Mouse (Mus musculus) megakaryocyte, embryonic 14.5 days (primary cell): ENCODE data around the gene Gm11549. TPM values are rescaled to one million over a fixed set of nuclear protein-coding genes. Genes with fewer than 3 reads are reported as not detected.

Experiments used
- H3K27me3 ChIP-seq: replicated peaks from 2 replicates; pipeline ENCODE3; 2012; ENCODE audit warnings: inconsistent platforms
- H3K36me3 ChIP-seq: replicated peaks from 2 replicates; pipeline ENCODE3; 2012; ENCODE audit warnings: low read length, inconsistent platforms, mixed read lengths
- H3K4me1 ChIP-seq: 2 replicates; pipeline ENCODE4 v1.6.1; 2012; ENCODE audit warnings: inconsistent platforms
- H3K4me3 ChIP-seq: replicated peaks from 2 replicates; pipeline ENCODE3; 2012; ENCODE audit warnings: moderate library complexity, mild to moderate bottlenecking, inconsistent platforms
- H3K9me3 ChIP-seq: 2 replicates; pipeline ENCODE4 v1.6.1; 2012; ENCODE audit warnings: inconsistent platforms
- FLI1 ChIP-seq: IDR thresholded peaks from 2 replicates; pipeline ENCODE4 v1.6.1; 2012; ENCODE audit warnings: low read length, inconsistent platforms, mixed read lengths
- GATA1 ChIP-seq: IDR thresholded peaks from 3 replicates; pipeline ENCODE4 v1.6.1; 2012; ENCODE audit warnings: mixed read lengths, low read length, inconsistent platforms, borderline replicate concordance
- polyA plus RNA-seq: library from polyadenylated mRNA; stranded (reverse); fragments of >175 nt; gene quantifications from 2 replicates; pipeline ENCODE4 v1.2.3, GENCODE M21; 2012; ENCODE audit warnings: low replicate concordance; ENCODE audit not compliant: insufficient read depth

The Gm11549 gene
- polyA plus RNA-seq, 1 experiment = not detected

- TF ChIP-seq FLI1 = no peak
- no peak for TF ChIP-seq GATA1
- 0 out of 2 replicates have a peak, but pooled peaks cover under 1% of the 10 kb centered on the region for H3K9me3 ChIP-seq
Observed at GRCm38 (mm10) chr3:36486881-36487280, 34.7 kb downstream of the Gm11549 start.

GRCm38 (mm10) chr3:36486176-36486575 is 35.4 kb downstream of the Gm11549 start:
- no peaks in the 10 kb centered on the region for H3K9me3 ChIP-seq
- no peaks in the 10 kb centered on the region for H3K27me3 ChIP-seq
- H3K4me3 ChIP-seq = no peak overlapping the region
- H3K36me3 ChIP-seq = no peaks in the 10 kb centered on the region
- no peak for TF ChIP-seq FLI1
- no peak for TF ChIP-seq GATA1
- peaks cover 29% of the 10 kb centered on the region for H3K4me1 ChIP-seq

More at GRCm38 (mm10) chr3:36486881-36487280, 34.7 kb downstream of the Gm11549 start:
- Histone ChIP-seq H3K36me3 (no peaks in the 10 kb centered on the region), H3K27me3 (no peaks in the 10 kb centered on the region), H3K4me1 (peaks cover 30% of the 10 kb centered on the region), H3K4me3 (no peak overlapping the region)

GRCm38 (mm10) chr3:36484292-36484691 is 37.3 kb downstream of the Gm11549 start:
- Histone ChIP-seq H3K27me3 (no peaks in the 10 kb centered on the region), H3K9me3 (no peaks in the 10 kb centered on the region), H3K4me1 (peaks cover 36% of the 10 kb centered on the region), H3K4me3 (no peak overlapping the region), H3K36me3 (no peaks in the 10 kb centered on the region)
- no peak for TF ChIP-seq GATA1
- no peak for TF ChIP-seq FLI1

DNA sequence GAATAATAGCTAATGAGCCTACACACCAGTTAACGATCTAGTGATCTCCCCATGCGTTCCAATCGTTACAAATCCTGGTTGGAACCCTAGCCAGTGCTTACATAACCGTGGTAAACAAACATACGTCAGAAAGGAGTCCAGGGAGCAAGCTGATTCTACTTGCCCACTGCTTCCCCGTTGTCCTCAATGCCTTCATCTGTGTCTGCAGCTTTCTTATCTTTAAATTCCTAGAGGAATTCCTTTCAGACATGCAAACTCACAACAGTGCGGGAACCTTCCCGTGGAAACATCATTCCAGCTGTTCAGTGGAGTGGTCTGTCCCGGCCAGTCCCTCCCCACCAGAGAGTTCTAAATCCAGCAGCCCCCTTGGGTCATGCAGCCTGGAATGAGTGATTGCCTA is 38.7 kb downstream of the Gm11549 start:
- no peak for TF ChIP-seq FLI1
- Histone ChIP-seq H3K36me3 (no peaks in the 10 kb centered on the region), H3K4me3 (no peak overlapping the region)

DNA sequence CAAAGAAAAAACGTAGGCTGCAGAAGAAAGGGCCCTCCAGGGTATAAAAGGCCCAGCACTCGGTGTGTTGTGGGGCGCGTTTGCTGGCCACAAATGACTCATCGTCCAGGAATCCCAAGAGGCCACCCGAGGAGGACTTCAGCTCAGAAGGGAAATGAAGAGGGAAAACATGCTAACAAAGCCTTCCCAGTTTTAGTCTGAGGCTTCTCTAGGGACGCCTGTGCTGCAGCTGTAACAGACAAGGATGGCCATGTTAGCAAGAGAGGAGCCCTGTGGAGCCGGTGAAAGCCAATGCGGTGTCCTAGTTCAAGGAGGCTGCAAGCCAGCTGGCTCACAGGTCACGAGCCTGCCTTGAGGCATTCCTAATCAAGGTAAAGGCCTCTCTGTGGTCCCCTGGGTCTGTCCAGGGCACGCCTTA is 39.8 kb downstream of the Gm11549 start:
- H3K27me3 ChIP-seq = no peaks in the 10 kb centered on the region

More for the DNA sequence above, 38.7 kb downstream of the Gm11549 start:
- peaks cover 29% of the 10 kb centered on the region for H3K4me1 ChIP-seq
- H3K9me3 ChIP-seq = no peaks in the 10 kb centered on the region
- no peaks in the 10 kb centered on the region for H3K27me3 ChIP-seq

DNA sequence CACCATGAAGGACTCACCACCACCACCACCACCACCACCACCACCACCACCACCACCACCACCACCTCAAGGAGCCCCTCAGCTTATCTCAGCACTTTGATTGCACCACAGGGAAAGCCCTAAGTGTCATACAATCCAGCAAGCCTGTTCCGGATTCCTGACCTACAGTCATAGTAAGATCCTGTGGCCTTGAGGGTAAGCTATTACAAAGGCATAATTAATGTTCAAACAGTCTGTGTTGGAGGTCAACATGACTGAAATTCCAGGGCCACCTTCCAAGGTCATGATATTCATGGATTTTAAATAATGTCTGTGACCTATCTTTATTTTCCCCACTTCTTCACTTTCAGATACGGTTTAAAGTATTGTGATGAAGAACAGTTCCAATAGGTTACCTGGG is 41.1 kb downstream of the Gm11549 start:
- Histone ChIP-seq H3K9me3 (no peaks in the 10 kb centered on the region), H3K4me3 (no peak overlapping the region), H3K4me1 (peaks cover 34% of the 10 kb centered on the region), H3K27me3 (no peaks in the 10 kb centered on the region), H3K36me3 (no peaks in the 10 kb centered on the region)
- TF ChIP-seq GATA1 (no peak), FLI1 (no peak)

More for the DNA sequence above, 39.8 kb downstream of the Gm11549 start:
- Histone ChIP-seq H3K9me3 (no peaks in the 10 kb centered on the region), H3K4me1 (peaks cover 30% of the 10 kb centered on the region), H3K4me3 (peak overlapping the region; percentile 74), H3K36me3 (no peaks in the 10 kb centered on the region)
- no peak for TF ChIP-seq FLI1
- TF ChIP-seq GATA1 = no peak

GRCm38 (mm10) chr3:36478776-36479175 is 42.8 kb downstream of the Gm11549 start:
- Histone ChIP-seq H3K36me3 (no peaks in the 10 kb centered on the region), H3K27me3 (no peaks in the 10 kb centered on the region), H3K4me3 (no peak overlapping the region), H3K4me1 (peaks cover 41% of the 10 kb centered on the region), H3K9me3 (no peaks in the 10 kb centered on the region)
- TF ChIP-seq FLI1 (no peak), GATA1 (no peak)

DNA sequence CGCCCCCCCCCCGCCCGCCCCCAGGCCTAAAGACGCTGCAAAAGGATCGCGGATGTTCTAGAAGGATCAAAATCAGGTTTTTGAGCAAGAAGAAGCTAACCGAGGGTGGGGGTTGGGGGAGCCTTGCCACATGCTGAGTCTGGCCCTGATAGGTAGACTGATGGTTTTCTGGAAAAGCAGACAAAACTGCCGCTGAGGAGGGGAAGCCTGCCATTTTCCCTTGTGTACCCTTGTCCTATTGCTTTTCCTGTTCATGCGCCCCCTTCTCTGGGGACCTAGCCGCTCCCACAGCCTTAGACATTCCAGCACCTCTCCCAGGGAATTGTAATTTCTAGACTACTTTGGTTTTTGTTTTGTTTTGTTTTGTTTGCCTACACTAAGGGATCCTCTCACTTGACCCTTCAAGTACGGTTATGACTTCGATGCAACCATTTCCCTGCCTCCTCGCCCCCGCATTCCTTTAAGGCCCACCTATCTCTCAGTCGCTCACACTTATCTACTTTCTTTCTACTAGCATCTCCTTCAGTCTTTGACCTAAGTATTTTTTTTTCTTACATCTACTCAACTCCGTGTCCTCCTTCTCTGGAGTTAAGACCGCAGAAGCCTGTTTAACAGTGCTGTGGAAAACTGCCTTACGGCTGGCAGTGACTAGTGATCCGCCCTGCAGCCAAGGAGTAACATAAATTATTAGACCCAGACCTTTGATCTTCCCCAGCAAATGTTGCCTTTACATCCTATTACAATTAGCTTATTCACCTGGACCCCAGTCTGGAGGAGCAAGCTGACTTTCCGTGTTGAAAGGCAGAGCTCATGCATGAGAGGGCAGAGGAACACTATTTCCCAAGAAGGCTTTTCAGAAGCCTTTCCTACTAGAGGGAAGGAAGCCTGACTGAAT is 45.1 kb downstream of the Gm11549 start:
- peaks cover 8% of the 10 kb centered on the region for H3K36me3 ChIP-seq
- no peak for TF ChIP-seq FLI1
- no peak for TF ChIP-seq GATA1
- H3K4me1 ChIP-seq = peaks cover 41% of the 10 kb centered on the region
- H3K9me3 ChIP-seq = no peaks in the 10 kb centered on the region
- H3K27me3 ChIP-seq = no peaks in the 10 kb centered on the region
- H3K4me3 ChIP-seq = peak overlapping the region; percentile 91

DNA sequence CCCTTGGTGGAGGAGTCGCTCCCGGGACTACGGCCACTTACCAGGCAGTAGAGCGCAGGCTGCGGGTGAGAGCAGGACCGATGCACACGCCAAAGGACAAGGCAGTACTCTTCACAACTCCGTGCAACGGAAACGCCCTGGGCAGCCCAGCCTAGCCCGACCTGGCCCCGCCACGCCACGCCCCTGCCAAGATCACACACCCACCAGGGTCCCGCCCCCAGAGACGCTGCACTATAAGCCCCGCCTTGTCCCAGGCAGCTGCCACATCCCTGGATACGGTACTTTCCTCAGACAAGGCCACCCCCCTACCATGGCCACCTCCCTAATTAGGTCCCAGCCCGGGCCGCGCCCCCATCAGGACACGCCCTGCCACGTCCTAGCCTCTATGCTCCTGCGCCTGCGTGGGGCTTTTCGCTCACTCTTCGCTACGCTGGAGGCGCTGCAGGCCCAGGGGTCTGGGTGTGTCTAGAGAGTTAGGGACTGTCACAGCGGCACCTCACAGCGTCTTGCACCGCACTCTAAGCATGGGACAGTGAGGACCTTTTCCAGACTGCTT is 46.0 kb downstream of the Gm11549 start, which contains the start of the genes Anxa5 and 1810062G17Rik:
Anxa5 (minus strand) TSS at position 363 of the 556 bp plus-strand sequence.
1810062G17Rik (plus strand) TSS at position 406 of the 556 bp plus-strand sequence.
- H3K36me3 ChIP-seq = peaks cover 16% of the 10 kb centered on the region
- H3K4me1 ChIP-seq = peaks cover 43% of the 10 kb centered on the region
- no peaks in the 10 kb centered on the region for H3K9me3 ChIP-seq
- peak within 1 kb of the TSS; percentile 91 for H3K4me3 ChIP-seq
- no peaks in the 10 kb centered on the region for H3K27me3 ChIP-seq
- TF ChIP-seq GATA1 (no peak), FLI1 (no peak)
